Mouse (Mus musculus): ENCODE measurements around the gene Hrc.

Hrc gene

DNA sequence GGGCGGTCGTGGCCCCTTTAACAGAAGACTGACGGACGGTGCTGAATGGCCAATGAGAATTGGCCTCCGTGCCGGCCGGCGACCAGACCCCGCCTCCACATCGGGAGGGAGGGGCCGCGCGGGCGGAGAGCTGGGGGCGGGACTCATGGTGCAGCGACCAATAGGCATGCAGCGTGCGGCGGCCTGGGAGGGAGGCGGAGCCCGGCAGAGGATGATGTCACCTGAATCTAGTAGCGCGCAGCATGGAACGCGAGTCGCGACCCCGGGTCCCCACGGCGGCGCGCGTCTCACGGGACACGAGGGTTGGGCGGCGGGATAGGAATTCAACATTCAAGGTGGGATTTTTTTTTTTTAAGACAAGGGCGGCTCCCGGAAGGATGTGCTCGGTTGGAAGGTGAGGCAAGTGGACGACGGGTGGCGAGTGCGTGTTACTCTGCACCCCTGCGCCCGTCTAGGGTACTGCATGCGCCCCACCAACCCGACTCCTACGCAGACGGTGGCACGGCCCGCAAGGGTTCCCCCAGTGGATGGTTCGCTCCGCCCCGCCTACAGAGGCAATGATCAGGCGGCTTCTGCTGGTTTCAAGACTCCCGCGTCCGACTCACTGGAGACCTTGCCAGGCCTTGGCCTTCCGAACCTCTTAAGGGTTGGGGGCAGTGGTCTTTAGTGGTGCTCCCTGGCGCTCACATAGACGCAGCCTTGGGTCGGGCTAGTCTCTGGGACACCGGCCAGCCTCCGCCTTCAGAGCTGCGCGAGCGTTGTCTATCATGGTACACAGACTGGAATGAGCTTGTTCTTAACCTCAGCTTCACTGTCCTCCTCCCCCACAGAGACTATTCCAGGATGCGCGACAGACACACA is 32.2 kb downstream of the Hrc start:
- peak; percentile 98 for DNase-seq

- no peak for DNase-seq
These were observed 33.1 kb downstream of the Hrc start for GRCm38 (mm10) chr7:45368178-45368577.

GRCm38 (mm10) chr7:45369022-45369745 is 34.1 kb downstream of the Hrc start:
- no peak for DNase-seq

DNA sequence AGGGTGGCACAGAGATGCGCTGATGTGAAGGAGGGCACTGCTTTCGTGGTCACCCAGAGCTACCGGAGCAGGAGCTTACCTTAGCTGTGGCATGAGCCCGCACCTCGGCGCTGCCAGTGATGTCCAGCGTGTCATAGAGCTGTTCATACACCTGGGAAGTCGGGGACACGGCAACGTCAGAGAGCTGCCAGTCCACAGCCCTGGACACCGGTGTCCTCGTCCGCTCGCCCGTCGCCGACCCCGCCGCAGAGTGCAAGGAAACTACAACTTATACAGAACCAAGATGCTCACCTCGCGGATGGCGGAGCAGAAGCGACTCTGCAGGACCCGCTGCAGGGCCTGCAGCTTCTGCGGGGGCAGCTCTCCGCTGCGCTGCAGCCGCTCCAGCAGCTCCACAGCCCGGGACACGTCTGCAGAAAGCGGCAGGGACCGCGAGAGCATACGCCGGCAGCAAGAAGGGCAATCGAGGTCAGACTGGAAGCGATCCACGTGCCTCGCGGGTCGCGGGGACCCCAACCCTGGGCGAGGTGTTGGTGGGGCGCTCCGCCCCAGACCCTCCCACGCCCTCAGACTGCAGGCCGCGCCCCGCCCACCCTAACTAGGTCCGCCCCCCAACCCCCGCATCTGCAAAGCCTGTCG is 34.9 kb downstream of the Hrc start:
- DNase-seq, result no peak

DNA sequence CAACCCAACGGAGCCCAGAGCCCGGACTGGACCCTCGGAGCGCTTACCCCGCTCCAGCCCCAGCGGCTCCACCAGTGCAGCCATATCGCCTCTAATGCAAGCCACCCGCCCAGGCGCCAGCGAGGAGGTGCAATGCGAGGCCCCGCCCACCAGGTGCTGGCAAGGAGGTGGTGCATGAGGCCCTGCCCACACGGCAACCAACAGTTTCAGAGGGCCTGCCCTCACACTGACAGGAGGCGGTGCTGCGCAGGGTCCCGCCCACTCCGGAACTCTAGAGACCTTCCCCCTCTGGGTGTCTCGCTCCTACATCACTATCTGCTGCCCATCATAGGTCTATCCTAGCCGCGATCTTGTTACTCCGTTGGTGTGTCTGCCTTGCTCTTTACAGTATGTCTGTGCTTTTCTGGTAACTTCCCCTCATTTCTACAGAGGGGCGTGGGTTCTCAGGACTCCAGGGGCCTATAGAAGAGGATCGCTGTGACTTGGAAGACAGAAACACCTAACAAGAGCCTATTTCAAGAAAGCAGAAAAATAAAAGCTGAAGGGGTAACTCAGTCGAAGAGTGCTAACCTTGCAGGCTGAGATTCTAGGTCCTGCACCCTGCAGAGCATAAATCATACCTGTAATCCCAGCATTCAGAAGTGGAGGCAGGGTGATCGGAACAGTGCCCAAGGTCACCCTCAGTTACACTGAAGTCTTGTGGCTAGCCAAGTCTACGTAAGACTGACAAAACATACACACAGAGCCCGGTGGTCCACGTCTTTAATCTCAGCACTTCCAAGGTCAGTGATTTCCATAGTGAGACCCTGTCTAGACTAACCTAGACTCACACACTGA is 35.6 kb downstream of the Hrc start, which contains the start of gene Lin7b:
Lin7b (minus strand) TSS at position 109 of the 837 bp plus-strand sequence.
- peak; percentile 85 for DNase-seq

DNA sequence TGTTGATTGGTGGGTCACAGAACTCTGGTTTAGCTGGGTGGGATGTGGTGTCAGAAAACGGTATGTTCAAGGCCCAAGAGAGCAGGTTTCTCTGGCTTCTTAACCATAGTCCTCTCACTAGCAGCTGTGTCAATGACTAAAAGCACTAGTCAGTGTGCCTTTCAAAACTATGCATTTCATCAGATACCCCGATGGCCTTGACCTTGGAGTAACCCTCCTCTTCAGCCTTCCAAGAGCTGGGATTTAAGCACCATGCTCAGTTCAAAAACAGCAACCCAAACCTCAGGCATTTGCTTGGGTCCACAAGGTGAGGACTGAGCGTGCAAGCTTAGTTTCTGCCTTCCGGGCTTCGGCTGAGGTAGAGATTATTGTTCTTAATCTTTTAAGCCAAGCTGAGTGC is 37.3 kb downstream of the Hrc start:
- DNase-seq, result no peak

- DNase-seq, result no peak
These were observed 39.5 kb downstream of the Hrc start for GRCm38 (mm10) chr7:45374620-45375019.

GRCm38 (mm10) chr7:45376057-45376456 is 41.0 kb downstream of the Hrc start:
- no peak for DNase-seq

GRCm38 (mm10) chr7:45386077-45386476 is 51.0 kb downstream of the Hrc start:
- DNase-seq, result no peak
